Mouse (Mus musculus) neural tube, embryonic 11.5 days (tissue): ENCODE data around the gene Itga8. TPM values are rescaled to one million over a fixed set of nuclear protein-coding genes. Genes with fewer than 3 reads are reported as not detected.

Experiments used
- ATAC-seq: fragments of 200-750 bp; cut with Nextera tagmentation; 2 replicates; pipeline ENCODE4 v1.8.0; 2017; ENCODE audit warnings: moderate number of reproducible peaks, mild to moderate bottlenecking, moderate TSS enrichment, moderate library complexity; ENCODE audit not compliant: insufficient read depth, low FRiP score, low TSS enrichment
- DNase-seq: peaks from one replicate; pipeline ENCODE4 v3.0.0-alpha.2; 2015; ENCODE audit warnings: low spot score
- H3K27ac ChIP-seq: fragments of 300-500 bp; sonication (generic); 2 replicates; pipeline ENCODE4 v1.5.1; 2014; ENCODE audit warnings: low read depth, mild to moderate bottlenecking, low read length
- H3K27me3 ChIP-seq: fragments of 300-500 bp; sonication (generic); 2 replicates; pipeline ENCODE4 v1.6.1; 2014; ENCODE audit warnings: mild to moderate bottlenecking, low read length, mixed read lengths; ENCODE audit not compliant: control insufficient read depth, insufficient read depth
- H3K36me3 ChIP-seq: fragments of 300-500 bp; sonication (generic); 2 replicates; pipeline ENCODE4 v1.6.1; 2014; ENCODE audit warnings: mild to moderate bottlenecking, low read length, moderate library complexity, mixed read lengths; ENCODE audit not compliant: control insufficient read depth, insufficient read depth
- H3K4me1 ChIP-seq: fragments of 300-500 bp; sonication (generic); 2 replicates; pipeline ENCODE4 v1.6.1; 2014; ENCODE audit warnings: low read length, mixed read lengths; ENCODE audit not compliant: control insufficient read depth, insufficient read depth
- H3K4me2 ChIP-seq: fragments of 300-500 bp; sonication (generic); 2 replicates; pipeline ENCODE4 v1.6.1; 2014; ENCODE audit warnings: low read depth, mild to moderate bottlenecking, moderate library complexity
- H3K4me3 ChIP-seq: fragments of 300-500 bp; sonication (generic); 2 replicates; pipeline ENCODE4 v1.5.1; 2014; ENCODE audit warnings: low read depth, low read length
- H3K9ac ChIP-seq: fragments of 300-500 bp; sonication (generic); 2 replicates; pipeline ENCODE4 v1.6.1; 2014; ENCODE audit warnings: mild to moderate bottlenecking, low read length
- H3K9me3 ChIP-seq: fragments of 300-500 bp; sonication (generic); 2 replicates; pipeline ENCODE4 v1.6.1; 2016; ENCODE audit warnings: low read length; ENCODE audit not compliant: control insufficient read depth
- WGBS: fragments of 180-500 bp; shearing (Covaris S2); extraction: QIAGEN DNeasy Blood & Tissue Kit; methylation state at CpG from one replicate; pipeline ENCODE4 v1.1.7; 2014; 5-methylcytosine and 5-hydroxymethylcytosine counted together
- polyA plus RNA-seq: library from polyadenylated mRNA; unstranded; fragments of >200 nt; fragmentation: Nextera tagmentation; extraction: Ambion mirVana; gene quantifications from 2 replicates; pipeline ENCODE4 v1.2.1, GENCODE M21; 2014

The Itga8 gene
- polyA plus RNA-seq, 1 experiment from 2014 or later = 8.2 TPM

DNA sequence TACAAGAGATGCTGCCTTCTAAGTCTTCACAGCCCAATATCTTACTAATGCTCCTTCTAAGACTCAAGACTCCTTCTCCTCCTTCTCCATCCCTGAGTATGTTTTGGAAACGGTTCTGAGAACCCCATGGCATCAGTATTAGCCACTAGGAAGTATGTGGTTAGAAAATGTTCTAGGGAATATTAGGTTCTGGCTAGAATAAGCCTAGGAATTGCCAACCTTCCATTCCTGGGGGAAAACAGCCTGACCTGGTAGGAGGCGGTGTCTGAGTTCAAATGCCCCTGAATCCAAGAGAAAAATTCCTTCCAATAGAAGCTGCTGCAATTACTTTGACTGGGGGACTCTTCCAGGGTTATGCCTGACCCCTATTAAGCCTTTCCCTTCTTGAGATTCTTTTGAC, 24.1 kb upstream of the Itga8 start:
- H3K4me3 ChIP-seq = no peak overlapping the region

DNA sequence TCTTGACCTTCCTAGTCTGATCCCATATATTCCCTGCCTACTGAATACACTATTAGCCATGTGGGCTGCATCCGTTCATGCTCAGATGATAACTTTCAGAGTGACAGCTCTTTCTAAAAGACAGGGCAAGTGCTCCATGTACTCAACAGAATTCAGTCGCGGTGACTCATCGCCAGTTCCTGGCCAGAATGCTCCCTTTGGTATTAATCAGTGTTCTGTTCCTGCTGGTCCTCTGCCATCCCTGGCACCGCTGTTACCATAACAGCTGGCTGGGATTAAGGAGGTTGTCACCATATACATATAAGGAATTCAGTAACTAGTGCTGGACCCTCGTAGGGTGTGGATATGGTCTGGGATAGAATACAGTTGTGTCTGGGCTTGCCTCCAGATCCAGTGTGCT, 23.7 kb upstream of the Itga8 start:
- peaks cover 8% of the 10 kb centered on the region; the same call in 1 of the 2 replicates for H3K4me1 ChIP-seq
- H3K27ac ChIP-seq = no peak overlapping the region
- DNase-seq = no peak
- H3K36me3 ChIP-seq = no peaks in the 10 kb centered on the region
- H3K4me2 ChIP-seq = no peak overlapping the region
- no peak overlapping the region for H3K4me3 ChIP-seq
- no peaks in the 10 kb centered on the region for H3K27me3 ChIP-seq
- ATAC-seq = no peak
- H3K9ac ChIP-seq = no peak overlapping the region
- WGBS = 92% methylated on average over 6 of the region's 6 CpGs
- no peaks in the 10 kb centered on the region for H3K9me3 ChIP-seq

More for the DNA sequence above, 24.1 kb upstream of the Itga8 start:
- H3K4me2 ChIP-seq = no peak overlapping the region
- ATAC-seq = no peak
- H3K9me3 ChIP-seq = no peaks in the 10 kb centered on the region
- H3K36me3 ChIP-seq = no peaks in the 10 kb centered on the region
- peaks cover 8% of the 10 kb centered on the region; the same call in 1 of the 2 replicates for H3K4me1 ChIP-seq
- WGBS = 83% methylated on average over 2 of the region's 2 CpGs
- no peak for DNase-seq
- no peak overlapping the region for H3K27ac ChIP-seq
- H3K27me3 ChIP-seq = no peaks in the 10 kb centered on the region
- H3K9ac ChIP-seq = no peak overlapping the region

- 87% methylated on average over 4 of the region's 4 CpGs for WGBS
Measured at GRCm38 (mm10) chr2:12320914-12321313, 19.2 kb upstream of the Itga8 start.

GRCm38 (mm10) chr2:12318715-12319114, 17.0 kb upstream of the Itga8 start:
- Histone ChIP-seq H3K4me3 (no peak overlapping the region), H3K9me3 (no peaks in the 10 kb centered on the region), H3K27me3 (no peaks in the 10 kb centered on the region), H3K4me1 (no peaks in the 10 kb centered on the region), H3K27ac (no peak overlapping the region), H3K4me2 (no peak overlapping the region), H3K36me3 (no peaks in the 10 kb centered on the region), H3K9ac (no peak overlapping the region)
- no peak for DNase-seq
- WGBS = 89% methylated on average over 3 of the region's 3 CpGs
- ATAC-seq = no peak

More at GRCm38 (mm10) chr2:12320914-12321313, 19.2 kb upstream of the Itga8 start:
- H3K4me3 ChIP-seq = no peak overlapping the region
- H3K9me3 ChIP-seq = no peaks in the 10 kb centered on the region
- H3K27me3 ChIP-seq = no peaks in the 10 kb centered on the region
- no peaks in the 10 kb centered on the region for H3K36me3 ChIP-seq
- H3K9ac ChIP-seq = no peak overlapping the region
- no peaks in the 10 kb centered on the region for H3K4me1 ChIP-seq
- no peak for DNase-seq
- no peak for ATAC-seq
- no peak overlapping the region for H3K4me2 ChIP-seq
- H3K27ac ChIP-seq = no peak overlapping the region

DNA sequence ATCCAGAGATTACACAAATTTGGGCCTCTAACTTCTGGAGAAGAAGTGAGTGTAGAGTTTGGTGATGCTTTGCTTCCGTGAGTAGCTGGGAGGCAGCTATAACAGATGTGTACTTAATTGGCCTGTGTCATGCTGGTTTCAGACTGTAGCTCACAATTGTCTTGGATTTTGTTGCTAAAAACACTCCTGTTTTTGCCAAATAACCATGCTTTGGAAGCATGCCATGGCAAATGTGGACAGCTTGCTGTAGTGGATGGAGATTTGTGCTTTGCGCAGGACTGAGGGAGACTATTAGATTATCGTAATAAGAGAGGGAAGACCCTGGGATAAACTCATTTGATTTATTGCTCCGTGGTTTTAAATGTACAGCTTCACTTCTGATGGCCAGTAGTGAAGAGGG, 16.3 kb upstream of the Itga8 start:
- ATAC-seq (no peak), DNase-seq (no peak)
- H3K36me3 ChIP-seq = no peaks in the 10 kb centered on the region
- 86% methylated on average over 4 of the region's 4 CpGs for WGBS
- no peaks in the 10 kb centered on the region for H3K9me3 ChIP-seq
- H3K27me3 ChIP-seq = no peaks in the 10 kb centered on the region
- no peak overlapping the region for H3K4me3 ChIP-seq
- H3K9ac ChIP-seq = no peak overlapping the region
- H3K27ac ChIP-seq = no peak overlapping the region
- H3K4me2 ChIP-seq = no peak overlapping the region
- no peaks in the 10 kb centered on the region for H3K4me1 ChIP-seq

- H3K36me3 ChIP-seq = no peaks in the 10 kb centered on the region
- H3K27me3 ChIP-seq = no peaks in the 10 kb centered on the region
- DNase-seq (no peak), ATAC-seq (no peak)
- WGBS = 85% methylated on average over 5 of the region's 5 CpGs
- no peaks in the 10 kb centered on the region for H3K4me1 ChIP-seq
- no peaks in the 10 kb centered on the region for H3K9me3 ChIP-seq
- H3K4me3 ChIP-seq = no peak overlapping the region
- no peak overlapping the region for H3K4me2 ChIP-seq
- H3K27ac ChIP-seq = no peak overlapping the region
- no peak overlapping the region for H3K9ac ChIP-seq
Measured at GRCm38 (mm10) chr2:12317343-12317742, 15.6 kb upstream of the Itga8 start.

- no peak overlapping the region for H3K4me2 ChIP-seq
- WGBS = 40% methylated on average over 7 of the region's 7 CpGs
- DNase-seq = no peak
- no peaks in the 10 kb centered on the region for H3K27me3 ChIP-seq
- no peaks in the 10 kb centered on the region for H3K9me3 ChIP-seq
- H3K36me3 ChIP-seq = no peaks in the 10 kb centered on the region
- H3K4me3 ChIP-seq = no peak overlapping the region
- no peak overlapping the region for H3K9ac ChIP-seq
- H3K27ac ChIP-seq = no peak overlapping the region
- no peak for ATAC-seq
- H3K4me1 ChIP-seq = no peaks in the 10 kb centered on the region
Measured at GRCm38 (mm10) chr2:12316361-12316760, 14.6 kb upstream of the Itga8 start.

DNA sequence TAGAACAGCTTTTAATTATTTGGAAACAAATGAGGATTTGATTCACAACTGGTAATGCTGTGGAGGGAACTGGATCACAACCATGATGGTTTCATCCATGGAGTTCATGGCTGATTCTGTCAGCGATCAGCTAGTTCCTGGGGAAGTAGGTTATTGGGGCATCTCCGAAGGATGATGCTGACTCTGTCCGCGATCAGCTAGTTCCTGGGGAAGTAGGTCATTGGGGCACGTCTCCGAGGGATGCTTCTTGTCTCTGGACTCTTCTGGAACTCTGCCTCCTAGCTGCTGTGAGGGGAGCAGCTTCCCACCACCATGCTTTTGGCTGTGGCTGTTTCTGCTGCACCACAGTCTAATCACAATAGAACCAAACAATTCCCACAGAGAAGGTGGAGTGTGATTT, 12.3 kb upstream of the Itga8 start:
- Histone ChIP-seq H3K27me3 (no peaks in the 10 kb centered on the region), H3K9me3 (no peaks in the 10 kb centered on the region), H3K4me1 (no peaks in the 10 kb centered on the region), H3K9ac (no peak overlapping the region), H3K27ac (no peak overlapping the region), H3K4me3 (no peak overlapping the region), H3K36me3 (no peaks in the 10 kb centered on the region), H3K4me2 (no peak overlapping the region)
- DNase-seq (no peak), ATAC-seq (no peak)
- WGBS = 80% methylated on average over 6 of the region's 6 CpGs

DNA sequence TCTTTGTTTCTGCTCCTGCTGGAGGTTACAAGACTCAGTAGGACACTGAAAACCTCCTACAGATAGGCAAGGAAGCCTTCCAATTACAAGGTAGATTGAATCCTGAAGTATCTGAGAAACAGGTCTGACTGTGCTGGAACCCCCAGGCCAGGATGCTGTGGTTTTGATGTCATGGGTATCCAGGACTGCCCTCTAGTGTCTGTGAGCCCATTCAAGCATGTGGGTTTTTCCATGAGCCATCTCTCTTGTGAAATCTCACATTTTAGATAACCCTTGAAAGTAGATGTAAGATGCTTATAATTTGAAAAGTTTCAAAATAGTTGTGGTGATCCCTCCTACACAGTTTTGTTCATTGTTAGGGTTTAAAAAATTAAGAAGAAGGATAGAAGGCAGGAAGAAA, 6.7 kb upstream of the Itga8 start:
- no peak overlapping the region for H3K9ac ChIP-seq
- no peaks in the 10 kb centered on the region for H3K4me1 ChIP-seq
- ATAC-seq = no peak
- no peaks in the 10 kb centered on the region for H3K36me3 ChIP-seq
- DNase-seq = no peak
- H3K4me2 ChIP-seq = no peak overlapping the region
- H3K9me3 ChIP-seq = no peaks in the 10 kb centered on the region
- no peak overlapping the region for H3K4me3 ChIP-seq
- H3K27me3 ChIP-seq = no peaks in the 10 kb centered on the region
- H3K27ac ChIP-seq = no peak overlapping the region
